Mouse (Mus musculus) brain, embryonic 14.5 days (tissue): ENCODE data around the gene Hps3.

Experiments
- CTCF ChIP-seq: fragments of 200-500 bp; IDR thresholded peaks from 2 replicates; pipeline ENCODE4 v1.5.1; 2012; ENCODE audit warnings: inconsistent platforms, mild to moderate bottlenecking, moderate library complexity, borderline replicate concordance; ENCODE audit not compliant: insufficient read depth, insufficient read length; ENCODE audit errors: extremely low read depth
- POLR2A ChIP-seq: fragments of 200-500 bp; IDR thresholded peaks from 2 replicates; pipeline ENCODE4 v1.6.1; 2012; ENCODE audit warnings: mild to moderate bottlenecking, inconsistent platforms, borderline replicate concordance; ENCODE audit not compliant: poor library complexity, insufficient read depth, insufficient read length, severe bottlenecking; ENCODE audit errors: extremely low read depth

GRCm38 (mm10) chr3:20026481-20026880 lies 8.6 kb downstream of the Hps3 start:
- TF ChIP-seq CTCF (no peak), POLR2A (no peak)
